Mouse (Mus musculus) neutrophil, adult 5-6 weeks (primary cell): Measurements from ENCODE around the gene Olfr1105. TPM values are rescaled to one million over a fixed set of nuclear protein-coding genes. Genes with fewer than 3 reads are reported as not detected.

Experiments used
- ATAC-seq: fragments of 151-379, 151-347 bp; 2 replicates; pipeline ENCODE4 v1.8.0; 2017; ENCODE audit warnings: mild to moderate bottlenecking, moderate TSS enrichment; ENCODE audit not compliant: insufficient number of reproducible peaks, poor library complexity, low FRiP score, severe bottlenecking; ENCODE audit errors: extremely low read depth
- total RNA-seq: library from RNA; stranded (forward); fragments of 200-1000 nt; gene quantifications from 2 replicates; pipeline ENCODE4 v1.2.3, GENCODE M21; 2017

Olfr1105 gene
- 0.49 TPM in 1 of 2 replicates, not detected in the other for total RNA-seq

GRCm38 (mm10) chr2:87036431-87036830 lies at the start of gene Olfr1105:
Gene Olfr1105 (minus strand): TSS chr2:87036531.
- ATAC-seq, result no peak

- no peak for ATAC-seq
Observed at GRCm38 (mm10) chr2:87075717-87076116, 39.4 kb upstream of the Olfr1105 start, which contains the start of gene Olfr1107. Gene Olfr1107 (minus strand): TSS chr2:87075817.

DNA sequence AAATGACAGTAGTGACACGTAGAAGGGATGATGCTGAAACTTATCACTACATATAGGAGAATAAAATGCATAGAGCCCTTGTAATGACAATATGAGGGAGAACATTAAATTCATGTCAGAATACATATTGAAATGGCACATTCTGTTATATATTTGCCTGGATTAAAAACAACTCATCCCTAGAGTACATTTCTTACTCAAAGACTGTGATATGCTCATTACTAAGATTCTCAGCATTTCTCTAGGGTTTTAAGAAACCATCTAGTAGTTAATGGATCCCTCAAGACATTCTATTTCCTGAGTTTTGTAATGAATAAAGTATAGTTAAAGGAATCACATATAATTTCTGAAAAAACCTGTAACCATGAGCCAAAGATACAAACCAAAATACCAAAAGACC lies 15.8 kb upstream of the Olfr1105 start, which contains the start of gene Olfr1106:
TSS of gene Olfr1106 (minus strand) at position 101 of the 400 bp plus-strand sequence.
- ATAC-seq, result no peak

DNA sequence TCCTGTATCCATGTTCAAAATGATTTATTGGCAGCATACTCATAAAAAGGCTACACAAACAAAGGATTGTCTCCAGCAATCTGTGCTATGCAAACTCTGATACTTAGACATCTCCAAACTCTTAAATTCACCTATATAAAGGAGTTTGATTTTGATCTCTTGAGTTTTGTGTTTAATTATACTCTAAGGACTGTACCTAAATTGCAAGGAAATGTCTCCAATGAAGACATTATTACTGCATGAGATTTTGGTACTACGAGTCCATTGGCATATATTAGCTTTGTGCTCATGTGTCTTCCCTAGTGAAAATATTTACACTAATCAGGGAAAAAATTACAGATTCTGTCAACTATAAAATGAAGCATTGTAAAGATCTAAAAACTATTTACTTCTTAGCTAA lies 9.4 kb downstream of the Olfr1105 start, which contains the start of gene Olfr1104:
TSS of gene Olfr1104 (minus strand) at position 101 of the 400 bp plus-strand sequence.
- ATAC-seq, result no peak

GRCm38 (mm10) chr2:86998098-86998497 lies 38.2 kb downstream of the Olfr1105 start, which contains the start of gene Olfr1102:
Gene Olfr1102 (plus strand): TSS chr2:86998398.
- no peak for ATAC-seq

DNA sequence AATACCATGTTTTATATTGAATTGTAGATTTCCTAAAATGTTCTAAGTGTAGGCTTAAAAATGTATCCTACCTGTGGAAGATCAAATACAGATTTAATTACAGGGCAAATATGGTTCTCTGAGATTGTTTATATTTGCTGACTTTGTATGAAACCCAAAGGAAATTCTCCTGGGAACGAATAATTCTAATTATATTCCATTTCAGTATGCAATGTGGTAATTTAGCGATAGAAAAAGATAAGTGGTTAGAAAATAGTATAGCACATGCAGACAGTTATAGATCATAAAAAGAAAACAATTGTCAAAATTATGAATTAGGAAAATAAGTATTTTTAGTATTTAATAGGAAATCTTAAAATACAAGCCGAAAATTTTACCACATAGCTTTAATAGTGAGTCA lies 45.2 kb downstream of the Olfr1105 start, which contains the start of gene Olfr1101:
TSS of gene Olfr1101 (minus strand) at position 101 of the 400 bp plus-strand sequence.
- ATAC-seq, result no peak

Other genes starting within 250 kb of the Olfr1105 start
- 0.12 TPM in 1 of 2 replicates, not detected in the other for gene Olfr141, start 226.5 kb downstream of the Olfr1105 start, total RNA-seq
- gene Olfr1094, start 211.9 kb downstream of the Olfr1105 start, total RNA-seq, result 0.37 TPM in 1 of 2 replicates, not detected in the other
- gene Olfr1095, start 184.8 kb downstream of the Olfr1105 start, total RNA-seq, result not detected in 2 replicates
- gene Gm13723, start 161.7 kb downstream of the Olfr1105 start, total RNA-seq, result not detected in 2 replicates
- not detected in 2 replicates for gene Olfr1097, start 144.3 kb downstream of the Olfr1105 start, total RNA-seq
- not detected in 2 replicates for gene Olfr1098, start 112.0 kb downstream of the Olfr1105 start, total RNA-seq
- 0.12 TPM in 1 of 2 replicates, not detected in the other for gene Olfr1099, start 75.8 kb downstream of the Olfr1105 start, total RNA-seq
- not detected in 2 replicates for gene Olfr1100, start 56.6 kb downstream of the Olfr1105 start, total RNA-seq
- gene Olfr1101, start 45.3 kb downstream of the Olfr1105 start, total RNA-seq, result not detected in 2 replicates
- gene Olfr1102, start 38.1 kb downstream of the Olfr1105 start, total RNA-seq, result not detected in 2 replicates
- not detected in 2 replicates for gene Olfr1104, start 9.5 kb downstream of the Olfr1105 start, total RNA-seq
- gene Olfr1106, start 15.7 kb upstream of the Olfr1105 start, total RNA-seq, result not detected in 2 replicates
- not detected in 2 replicates for gene Olfr1107, start 39.3 kb upstream of the Olfr1105 start, total RNA-seq
- not detected in 2 replicates for gene Olfr1109, start 59.5 kb upstream of the Olfr1105 start, total RNA-seq
- gene Olfr259, start 78.0 kb upstream of the Olfr1105 start, total RNA-seq, result not detected in 2 replicates
- gene Olfr1110, start 103.8 kb upstream of the Olfr1105 start, total RNA-seq, result not detected in 2 replicates
- gene Olfr1111, start 116.1 kb upstream of the Olfr1105 start, total RNA-seq, result not detected in 2 replicates
- gene Olfr1112, start 151.3 kb upstream of the Olfr1105 start, total RNA-seq, result not detected in 2 replicates
- not detected in 2 replicates for gene Olfr1113, start 172.4 kb upstream of the Olfr1105 start, total RNA-seq
- not detected in 2 replicates for gene Olfr1115, start 211.5 kb upstream of the Olfr1105 start, total RNA-seq
- 0.12 and 0.25 TPM in 2 replicates for gene Olfr1116, start 231.0 kb upstream of the Olfr1105 start, total RNA-seq